Mouse (Mus musculus): ENCODE results near the gene Tet2. TPM values are rescaled to one million over a fixed set of nuclear protein-coding genes. Genes with fewer than 3 reads are reported as not detected.

Gene Tet2
- 10.9 TPM for polyA plus RNA-seq (2014; fragmentation: Illumina TruSeq; extraction: RNeasy Lipid Tissue Mini Kit (QIAGEN cat#74804); ENCODE audit: low read depth, low replicate concordance)

GRCm38 (mm10) chr3:133544551-133545303 is at the start of gene Tet2:
Gene Tet2, minus strand, starts transcription at chr3:133545139.

Other genes with a start within 250 kb of the Tet2 start
- 157 TPM for gene Ppa2, start 235.0 kb downstream of the Tet2 start, polyA plus RNA-seq (2014; fragmentation: Illumina TruSeq; extraction: RNeasy Lipid Tissue Mini Kit (QIAGEN cat#74804); ENCODE audit: low read depth, low replicate concordance)

All from heart, adult 10 weeks (tissue).